Mouse (Mus musculus): Measurements from ENCODE around the gene Tmbim6.

GRCm38 (mm10) chr15:99369391-99370171, 23.1 kb upstream of the Tmbim6 start:
- no peak for TF ChIP-seq POLR2A (IDR thresholded peaks at IDR 0.05; ENCODE audit: low read depth, low read length)
- TF ChIP-seq CTCF (IDR thresholded peaks at IDR 0.05; ENCODE audit: extremely low read depth, insufficient read depth, insufficient read length, insufficient replicate concordance): no peak

Data from spleen, adult 2 months (tissue).